Mouse (Mus musculus): ENCODE results near the gene Gm20388. TPM values are rescaled to one million over a fixed set of nuclear protein-coding genes. Genes with fewer than 3 reads are reported as not detected.

The Gm20388 gene
- total and polyA plus RNA-seq, 2 experiments from 2014 or later = 17.3 TPM; not detected in 1

- H3K4me1 ChIP-seq (ENCODE audit: control insufficient read depth, insufficient read depth) = peaks cover 36% of the 10 kb centered on the region
- no peak overlapping the region for H3K9ac ChIP-seq (replicated peaks; ENCODE audit: low read depth, low read length)
- ATAC-seq (ENCODE audit: insufficient read depth, low read depth) = peak; percentile 34
Observed at GRCm38 (mm10) chr8:121620801-121621516, 1710.3 kb downstream of the Gm20388 start.

GRCm38 (mm10) chr8:121621879-121622278 lies 1711.2 kb downstream of the Gm20388 start:
- Histone ChIP-seq H3K27me3 (ENCODE audit: control insufficient read depth, insufficient read depth, low read length) (no peaks in the 10 kb centered on the region), H3K4me1 (ENCODE audit: control insufficient read depth, insufficient read depth) (peaks cover 36% of the 10 kb centered on the region), H3K4me2 (ENCODE audit: low read depth, low read length) (no peak overlapping the region)

More at GRCm38 (mm10) chr8:121620801-121621516, 1710.3 kb downstream of the Gm20388 start:
- no peaks in the 10 kb centered on the region for H3K27me3 ChIP-seq (ENCODE audit: control insufficient read depth, insufficient read depth, low read length)
- peaks cover 4% of the 10 kb centered on the region for H3K36me3 ChIP-seq (replicated peaks; ENCODE audit: control insufficient read depth, insufficient read depth, low read length)
- H3K4me3 ChIP-seq (ENCODE audit: low read depth, low read length) = no peak overlapping the region
- 0 out of 2 replicates have a peak overlapping the region, but pooled peaks have one; percentile 82 for H3K27ac ChIP-seq (ENCODE audit: low read depth)
- TF ChIP-seq CTCF (IDR thresholded peaks at IDR 0.05; ENCODE audit: low read depth) = no peak
- no peak for TF ChIP-seq EP300 (IDR thresholded peaks at IDR 0.05; ENCODE audit: low read depth)
- WGBS = 41% methylated on average over 12 of the region's 12 CpGs
- peak; percentile 30 for DNase-seq (ENCODE audit: low spot score)
- H3K4me2 ChIP-seq (ENCODE audit: low read depth, low read length) = no peak overlapping the region
- H3K9me3 ChIP-seq (replicated peaks; ENCODE audit: control insufficient read depth, low read length) = no peaks in the 10 kb centered on the region

GRCm38 (mm10) chr8:121623043-121623442 lies 1712.4 kb downstream of the Gm20388 start:
- ATAC-seq (ENCODE audit: insufficient read depth, low read depth) (no peak), DNase-seq (ENCODE audit: low spot score) (no peak)
- H3K9me3 ChIP-seq (replicated peaks; ENCODE audit: control insufficient read depth, low read length) = no peaks in the 10 kb centered on the region
- peaks cover 8% of the 10 kb centered on the region; the same call in 1 of the 2 replicates for H3K36me3 ChIP-seq (replicated peaks; ENCODE audit: control insufficient read depth, insufficient read depth, low read length)
- no peak overlapping the region for H3K4me2 ChIP-seq (ENCODE audit: low read depth, low read length)
- WGBS = 82% methylated on average over 8 of the region's 8 CpGs
- no peak overlapping the region; the same call in 1 of the 2 replicates for H3K9ac ChIP-seq (replicated peaks; ENCODE audit: low read depth, low read length)
- H3K4me3 ChIP-seq (ENCODE audit: low read depth, low read length) = no peak overlapping the region
- H3K27me3 ChIP-seq (ENCODE audit: control insufficient read depth, insufficient read depth, low read length) = no peaks in the 10 kb centered on the region
- peaks cover 33% of the 10 kb centered on the region for H3K4me1 ChIP-seq (ENCODE audit: control insufficient read depth, insufficient read depth)
- H3K27ac ChIP-seq (ENCODE audit: low read depth) = no peak overlapping the region
- TF ChIP-seq CTCF (IDR thresholded peaks at IDR 0.05; ENCODE audit: low read depth) (no peak), EP300 (IDR thresholded peaks at IDR 0.05; ENCODE audit: low read depth) (no peak)

More at GRCm38 (mm10) chr8:121621879-121622278, 1711.2 kb downstream of the Gm20388 start:
- ATAC-seq (ENCODE audit: insufficient read depth, low read depth) (no peak), DNase-seq (ENCODE audit: low spot score) (no peak)
- H3K4me3 ChIP-seq (ENCODE audit: low read depth, low read length) = no peak overlapping the region
- no peaks in the 10 kb centered on the region; the same call in none of the 2 replicates for H3K36me3 ChIP-seq (replicated peaks; ENCODE audit: control insufficient read depth, insufficient read depth, low read length)
- no peak overlapping the region for H3K9ac ChIP-seq (replicated peaks; ENCODE audit: low read depth, low read length)
- peak overlapping the region; percentile 35; the same call in 1 of the 2 replicates for H3K27ac ChIP-seq (ENCODE audit: low read depth)
- no peaks in the 10 kb centered on the region for H3K9me3 ChIP-seq (replicated peaks; ENCODE audit: control insufficient read depth, low read length)
- WGBS = 42% methylated on average over 1 of the region's 1 CpGs
- TF ChIP-seq CTCF (IDR thresholded peaks at IDR 0.05; ENCODE audit: low read depth) (peak; percentile 39), EP300 (IDR thresholded peaks at IDR 0.05; ENCODE audit: low read depth) (no peak)

GRCm38 (mm10) chr8:121628681-121629080 lies 1718.0 kb downstream of the Gm20388 start:
- ATAC-seq (ENCODE audit: insufficient read depth, low read depth) (no peak), DNase-seq (ENCODE audit: low spot score) (no peak)
- Histone ChIP-seq H3K9ac (replicated peaks; ENCODE audit: low read depth, low read length) (no peak overlapping the region), H3K9me3 (replicated peaks; ENCODE audit: control insufficient read depth, low read length) (no peaks in the 10 kb centered on the region), H3K4me1 (ENCODE audit: control insufficient read depth, insufficient read depth) (peaks cover 18% of the 10 kb centered on the region), H3K4me3 (ENCODE audit: low read depth, low read length) (no peak overlapping the region), H3K36me3 (replicated peaks; ENCODE audit: control insufficient read depth, insufficient read depth, low read length) (peaks cover 15% of the 10 kb centered on the region; the same call in 1 of the 2 replicates), H3K27me3 (ENCODE audit: control insufficient read depth, insufficient read depth, low read length) (no peaks in the 10 kb centered on the region), H3K27ac (ENCODE audit: low read depth) (no peak overlapping the region), H3K4me2 (ENCODE audit: low read depth, low read length) (no peak overlapping the region)
- WGBS = 52% methylated on average over 4 of the region's 4 CpGs
- TF ChIP-seq CTCF (IDR thresholded peaks at IDR 0.05; ENCODE audit: low read depth) (no peak), EP300 (IDR thresholded peaks at IDR 0.05; ENCODE audit: low read depth) (no peak)

- peak; percentile 57 for ATAC-seq (ENCODE audit: insufficient read depth, low read depth)
- DNase-seq (ENCODE audit: low spot score) = peak; percentile 30
Observed at GRCm38 (mm10) chr8:121631645-121632071, 1721.0 kb downstream of the Gm20388 start.

More at GRCm38 (mm10) chr8:121631645-121632071, 1721.0 kb downstream of the Gm20388 start:
- Histone ChIP-seq H3K9ac (replicated peaks; ENCODE audit: low read depth, low read length) (no peak overlapping the region), H3K27ac (ENCODE audit: low read depth) (peak overlapping the region; percentile 56), H3K9me3 (replicated peaks; ENCODE audit: control insufficient read depth, low read length) (no peaks in the 10 kb centered on the region), H3K4me3 (ENCODE audit: low read depth, low read length) (no peak overlapping the region), H3K36me3 (replicated peaks; ENCODE audit: control insufficient read depth, insufficient read depth, low read length) (peaks cover 15% of the 10 kb centered on the region; the same call in 1 of the 2 replicates), H3K4me2 (ENCODE audit: low read depth, low read length) (no peak overlapping the region), H3K27me3 (ENCODE audit: control insufficient read depth, insufficient read depth, low read length) (no peaks in the 10 kb centered on the region), H3K4me1 (ENCODE audit: control insufficient read depth, insufficient read depth) (peaks cover 20% of the 10 kb centered on the region)
- TF ChIP-seq EP300 (IDR thresholded peaks at IDR 0.05; ENCODE audit: low read depth) (no peak), CTCF (IDR thresholded peaks at IDR 0.05; ENCODE audit: low read depth) (no peak)
- WGBS = 42% methylated on average over 7 of the region's 7 CpGs
